Mouse (Mus musculus) kidney, adult 10 weeks (tissue): ENCODE results near the gene Sart1. TPM values are rescaled to one million over a fixed set of nuclear protein-coding genes. Genes with fewer than 3 reads are reported as not detected.

Source experiments
- polyA plus RNA-seq: library from polyadenylated mRNA; stranded (reverse); fragments of 350-450 nt; fragmentation: Illumina TruSeq; extraction: RNeasy Lipid Tissue Mini Kit (QIAGEN cat#74804); gene quantifications from one replicate; pipeline ENCODE4 v1.2.3, GENCODE M21; 2014; ENCODE audit warnings: low read depth, low replicate concordance

The Sart1 gene
- 2.4 TPM for polyA plus RNA-seq

DNA sequence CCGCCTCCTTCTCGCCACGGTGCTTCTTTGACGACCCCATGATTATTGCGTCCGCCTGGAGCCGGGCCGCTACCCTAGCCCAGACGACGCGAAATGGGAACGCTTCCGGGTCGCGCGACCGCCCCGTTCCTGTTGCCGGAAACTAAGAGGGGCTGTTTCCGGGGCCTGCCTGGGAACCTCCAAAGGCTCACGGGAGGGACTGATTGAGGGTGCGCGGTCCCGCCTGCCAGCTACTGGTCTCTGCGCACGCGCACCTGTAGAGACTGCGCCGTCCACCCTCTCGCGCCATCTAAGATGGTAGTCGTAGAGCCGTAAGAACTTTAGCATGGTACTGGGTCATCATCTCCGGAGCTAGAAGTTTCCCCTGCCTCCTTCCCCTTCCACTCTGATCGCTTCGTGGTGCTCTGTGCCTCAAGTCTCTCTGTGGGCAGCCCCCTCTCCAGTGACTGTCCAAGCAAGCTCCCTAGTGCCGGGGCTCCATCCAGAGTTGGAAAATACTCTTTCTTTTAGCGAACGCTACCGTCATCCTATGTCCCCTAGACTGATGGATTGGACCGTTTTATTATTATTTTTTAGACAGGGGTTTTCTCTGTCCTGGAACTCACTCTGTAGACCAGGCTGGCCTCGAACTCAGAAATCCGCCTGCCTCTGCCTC is at the start of gene Sart1:
Gene Sart1 (minus strand): TSS at position 116 of the 655 bp plus-strand sequence.

DNA sequence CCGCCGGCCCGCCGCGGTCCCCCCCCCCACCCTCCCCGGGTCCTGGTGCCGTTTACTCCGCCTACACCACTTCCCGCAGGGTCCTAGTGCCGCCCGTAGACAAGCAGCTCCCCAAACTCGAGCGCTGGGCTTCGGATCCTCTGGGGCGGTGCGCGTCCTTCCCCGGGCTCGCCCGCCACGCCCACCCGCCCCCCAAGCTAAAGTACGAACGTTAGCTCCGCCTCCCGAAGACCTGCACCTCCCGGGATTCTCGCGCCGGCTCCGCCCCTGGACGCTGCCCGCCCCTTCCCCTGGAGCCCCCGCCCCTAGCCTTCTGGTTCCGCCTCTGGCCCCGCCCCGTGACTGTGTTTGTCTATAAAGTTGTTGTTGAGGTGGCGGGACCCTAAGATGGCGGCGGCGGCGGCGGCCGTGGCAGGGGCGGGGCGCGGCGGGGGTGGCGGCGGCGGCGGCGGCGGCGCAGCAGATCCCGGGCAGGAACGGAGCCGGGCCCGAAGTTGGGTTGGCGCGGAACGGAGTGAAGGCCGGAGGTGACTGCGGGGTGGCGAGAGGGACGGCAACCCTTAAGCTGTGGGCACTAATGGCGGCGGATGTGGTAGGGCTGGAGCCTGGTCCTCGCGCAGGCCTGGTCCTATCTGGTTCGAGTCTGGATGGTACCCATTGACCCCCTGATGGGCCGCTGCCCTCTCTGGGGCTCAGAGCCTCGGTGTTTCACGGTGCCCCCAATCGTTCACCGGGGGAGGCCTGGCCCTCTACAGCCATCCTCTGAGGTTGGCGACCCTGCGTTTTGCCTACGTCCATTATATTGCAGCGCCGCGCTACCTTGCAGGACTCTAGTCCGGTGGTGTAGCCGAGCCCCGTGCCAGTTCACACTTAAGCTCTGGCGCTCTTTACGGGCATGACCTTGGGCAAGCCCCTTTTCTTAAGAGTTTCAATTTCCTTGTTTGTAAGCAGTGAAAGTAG is 36.6 kb upstream of the Sart1 start, which contains the start of the genes Drap1 and AI837181:
Gene Drap1 (minus strand): TSS at position 198 of the 960 bp plus-strand sequence.
Gene AI837181 (plus strand): TSS at position 363 of the 960 bp plus-strand sequence.

DNA sequence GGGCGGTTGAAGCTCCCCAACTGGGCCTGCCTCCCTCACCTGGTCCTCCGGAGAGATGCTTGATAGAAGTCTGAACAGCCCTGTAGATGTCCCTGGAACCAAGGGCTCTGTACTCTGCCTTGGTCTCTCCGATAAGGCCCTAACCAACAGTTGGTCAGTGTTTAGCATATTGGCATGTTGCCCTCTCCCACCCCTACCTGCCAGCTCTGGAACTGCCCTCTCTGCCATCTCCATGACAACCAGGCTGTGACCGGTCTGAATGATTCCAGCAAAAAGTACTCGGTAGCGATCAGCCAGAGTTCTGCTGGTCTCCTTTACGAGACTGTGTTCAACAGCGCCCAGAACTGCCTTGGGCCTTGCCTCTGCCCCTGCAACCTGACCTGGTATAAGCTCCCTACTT is 13.8 kb upstream of the Sart1 start, which contains the start of gene Tsga10ip:
Gene Tsga10ip (minus strand): TSS at position 234 of the 400 bp plus-strand sequence.

DNA sequence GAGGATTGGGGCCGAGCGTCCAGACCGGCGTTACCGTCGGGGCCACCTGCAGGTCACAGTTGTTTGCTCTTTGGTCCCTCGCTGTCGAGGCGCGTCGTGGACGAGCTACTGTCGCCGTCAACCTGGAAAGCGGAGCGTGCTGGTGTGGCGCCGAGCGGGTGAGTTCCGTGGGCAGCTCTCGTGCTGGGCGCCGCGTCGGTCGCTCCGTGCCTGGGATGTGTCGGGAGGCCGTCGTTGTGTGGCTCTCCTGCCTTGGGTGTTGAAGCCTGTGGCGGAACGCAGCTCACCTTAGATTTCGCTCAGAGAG is 21.5 kb downstream of the Sart1 start, which contains the start of gene Banf1:
Gene Banf1 (minus strand): TSS at position 116 of the 307 bp plus-strand sequence.

DNA sequence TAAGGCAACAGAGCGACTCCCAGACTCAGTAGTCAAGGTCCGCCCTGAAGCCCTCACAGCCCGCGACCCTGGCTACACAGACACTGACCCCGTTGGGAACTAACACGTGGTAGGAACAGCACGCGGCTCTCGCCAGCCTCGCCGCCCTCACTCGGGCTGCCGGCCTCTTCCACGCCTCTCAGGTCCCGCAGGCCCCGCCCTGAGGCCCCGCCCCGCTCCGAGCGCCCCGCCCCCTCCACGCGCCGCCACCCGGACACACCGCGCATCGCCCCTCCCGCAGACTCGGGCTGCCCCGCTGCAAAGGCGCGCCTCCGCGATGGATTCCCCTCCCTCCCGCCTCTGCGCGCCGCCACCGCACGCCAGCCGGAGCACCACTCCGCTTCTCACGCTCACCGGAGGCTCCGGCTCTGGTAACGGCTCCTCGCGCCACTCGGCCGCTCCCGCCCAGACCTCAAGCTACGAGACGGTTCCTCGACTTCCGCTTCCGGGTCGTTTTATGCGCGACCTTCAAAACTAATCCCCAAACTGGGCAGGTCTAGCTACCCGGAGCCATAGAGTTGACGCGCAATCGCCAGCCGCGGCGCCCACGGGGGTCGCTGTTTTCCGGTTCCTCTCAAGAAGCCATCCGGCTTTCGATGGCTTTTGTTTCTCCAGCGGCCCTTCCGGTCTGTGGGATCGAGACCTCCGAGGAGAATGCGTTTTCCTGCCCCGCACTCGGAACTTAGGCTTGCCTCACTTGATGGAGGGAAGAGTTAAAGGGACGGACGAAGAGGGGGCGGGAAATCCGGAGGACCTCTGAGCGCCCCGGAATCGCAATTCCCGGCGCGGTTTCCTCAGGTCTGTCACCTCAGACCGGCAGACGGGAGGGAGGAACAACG is 22.1 kb downstream of the Sart1 start, which contains the start of gene Eif1ad:
Gene Eif1ad (plus strand): TSS at position 567 of the 878 bp plus-strand sequence.

DNA sequence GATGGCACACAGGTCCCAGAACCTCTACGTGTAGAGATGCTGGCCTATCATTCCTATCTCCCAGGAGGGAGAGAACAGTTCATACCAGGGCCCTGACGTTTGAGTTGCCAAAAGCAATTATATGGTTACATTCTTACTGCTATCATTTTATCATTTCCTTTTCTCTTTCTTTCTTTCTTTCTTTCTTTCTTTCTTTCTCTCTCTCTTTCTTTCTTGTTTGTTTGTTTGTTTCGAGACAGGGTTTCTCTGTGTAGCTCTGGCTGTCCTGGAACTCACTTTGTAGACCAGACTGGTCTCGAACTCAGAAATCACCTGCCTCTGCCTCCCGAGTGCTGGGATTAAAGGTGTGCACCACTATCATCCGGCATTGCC is 39.0 kb downstream of the Sart1 start, which contains the start of gene Cst6:
Gene Cst6 (minus strand): TSS at position 73 of the 372 bp plus-strand sequence.

DNA sequence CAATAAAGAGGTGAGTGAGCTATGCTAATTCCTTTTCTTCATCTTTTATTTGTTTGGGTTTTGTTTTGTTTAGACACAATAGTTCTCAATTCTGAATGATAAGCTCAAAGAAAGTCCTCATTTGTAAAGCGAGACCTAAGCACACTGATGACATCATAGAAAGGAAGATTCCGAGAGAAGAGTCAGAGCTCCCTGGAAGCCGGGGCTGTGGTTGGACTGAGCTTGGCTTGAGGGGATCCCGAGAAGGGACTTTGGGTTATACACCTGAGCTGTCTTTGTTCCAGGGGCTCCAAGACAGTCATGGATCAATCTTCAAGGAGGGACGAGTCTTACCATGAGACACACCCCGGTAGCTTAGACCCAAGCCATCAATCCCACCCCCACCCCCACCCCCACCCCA is 53.1 kb downstream of the Sart1 start, which contains the start of gene Catsper1:
Gene Catsper1 (plus strand): TSS at position 301 of the 400 bp plus-strand sequence.

Other genes starting within 250 kb of the Sart1 start
- 3.7 TPM for gene Pacs1, start 115.6 kb downstream of the Sart1 start, polyA plus RNA-seq
- 32.5 TPM for gene Sf3b2, start 93.2 kb downstream of the Sart1 start, polyA plus RNA-seq
- gene Gal3st3, start 90.4 kb downstream of the Sart1 start, polyA plus RNA-seq: not detected
- gene Catsper1, start 53.0 kb downstream of the Sart1 start, polyA plus RNA-seq: not detected
- not detected for gene Cst6, start 39.1 kb downstream of the Sart1 start, polyA plus RNA-seq
- 13.9 TPM for gene Eif1ad, start 22.0 kb downstream of the Sart1 start, polyA plus RNA-seq
- gene Banf1, start 21.5 kb downstream of the Sart1 start, polyA plus RNA-seq: 5.5 TPM
- gene Tsga10ip, start 13.8 kb upstream of the Sart1 start, polyA plus RNA-seq: not detected
- 3.1 TPM for gene Drap1, start 36.3 kb upstream of the Sart1 start, polyA plus RNA-seq
- gene AI837181, start 36.4 kb upstream of the Sart1 start, polyA plus RNA-seq: not detected
- not detected for gene Fosl1, start 58.8 kb upstream of the Sart1 start, polyA plus RNA-seq
- gene Ccdc85b, start 69.2 kb upstream of the Sart1 start, polyA plus RNA-seq: 0.81 TPM
- gene Fibp, start 71.9 kb upstream of the Sart1 start, polyA plus RNA-seq: 3.6 TPM
- not detected for gene Ctsw, start 79.8 kb upstream of the Sart1 start, polyA plus RNA-seq
- gene Efemp2, start 85.3 kb upstream of the Sart1 start, polyA plus RNA-seq: not detected
- 0.69 TPM for gene Mus81, start 99.7 kb upstream of the Sart1 start, polyA plus RNA-seq
- gene Cfl1, start 101.8 kb upstream of the Sart1 start, polyA plus RNA-seq: 142 TPM
- gene 1700020D05Rik, start 115.1 kb upstream of the Sart1 start, polyA plus RNA-seq: not detected
- 0.36 TPM for gene Snx32, start 121.8 kb upstream of the Sart1 start, polyA plus RNA-seq
- gene Ovol1, start 171.9 kb upstream of the Sart1 start, polyA plus RNA-seq: 2.4 TPM
- not detected for gene Ap5b1, start 179.3 kb upstream of the Sart1 start, polyA plus RNA-seq
- 2.0 TPM for gene Rnaseh2c, start 213.2 kb upstream of the Sart1 start, polyA plus RNA-seq
- gene Kat5, start 221.5 kb upstream of the Sart1 start, polyA plus RNA-seq: 18.3 TPM
- gene Rela, start 248.8 kb upstream of the Sart1 start, polyA plus RNA-seq: 0.89 TPM